In genomic region chr2:165543670-165544016, GRCm38 (mm10) we compare ENCODE assay signal across 31 mouse cellular contexts. TPM values are rescaled to one million over a fixed set of nuclear protein-coding genes. Genes with fewer than 3 reads are reported as not detected.
DNase-seq lines count a peak whose midpoint lies in the region; ATAC-seq and TF ChIP-seq lines count a peak whose summit lies in the region.
"Had no signal": no experiment of that assay in that cellular context is flagged by ENCODE, and none has a peak within 500 bp of the region (broad histone marks: within the 10 kb centered on the region; RNA-seq: fewer than 3 reads in every experiment).

No protein-coding gene starts in this region.

- no peak overlapping the region for H3K4me3 ChIP-seq in hindbrain, embryonic 10.5 days
- H3K4me3 ChIP-seq in hindbrain, postnatal 0 days (ENCODE audit: low read length), result no peak overlapping the region
- H3K4me3 ChIP-seq in midbrain, embryonic 15.5 days, result no peak overlapping the region
- H3K4me3 ChIP-seq in midbrain, embryonic 11.5 days (ENCODE audit: low read depth, low read length), result no peak overlapping the region
- no peak overlapping the region for H3K4me3 ChIP-seq in forebrain, embryonic 15.5 days
- H3K4me3 ChIP-seq in neural tube, embryonic 14.5 days (ENCODE audit: low read depth, low read length), result no peak overlapping the region
- H3K4me3 ChIP-seq: embryonic facial prominence, embryonic 13.5 days; limb, embryonic 10.5 days; limb, embryonic 15.5 days; liver, embryonic 13.5 days; megakaryocyte, embryonic 14.5 days; myocyte; stomach, embryonic 15.5 days had no signal

- no peak overlapping the region for H3K4me2 ChIP-seq in hindbrain, postnatal 0 days (ENCODE audit: low read depth, low read length)
- H3K4me2 ChIP-seq in midbrain, embryonic 15.5 days, result no peak overlapping the region
- no peak overlapping the region for H3K4me2 ChIP-seq in midbrain, embryonic 11.5 days
- H3K4me2 ChIP-seq in forebrain, embryonic 15.5 days (replicated peaks), result peak overlapping the region; percentile 17; the same call in 1 of the 2 replicates
- no peak overlapping the region for H3K4me2 ChIP-seq in neural tube, embryonic 14.5 days (ENCODE audit: low read depth, low read length)
- H3K4me2 ChIP-seq: embryonic facial prominence, embryonic 13.5 days; limb, embryonic 15.5 days; liver, embryonic 13.5 days; stomach, embryonic 15.5 days had no signal

- H3K9ac ChIP-seq in hindbrain, postnatal 0 days (replicated peaks; ENCODE audit: low read length), result no peak overlapping the region
- H3K9ac ChIP-seq in midbrain, embryonic 15.5 days, result no peak overlapping the region
- H3K9ac ChIP-seq in midbrain, embryonic 11.5 days (ENCODE audit: low read length), result no peak overlapping the region
- H3K9ac ChIP-seq in forebrain, embryonic 15.5 days (replicated peaks), result no peak overlapping the region
- no peak overlapping the region for H3K9ac ChIP-seq in neural tube, embryonic 14.5 days (replicated peaks; ENCODE audit: low read depth, low read length)
- H3K9ac ChIP-seq: embryonic facial prominence, embryonic 13.5 days; limb, embryonic 15.5 days; liver, embryonic 13.5 days; stomach, embryonic 15.5 days had no signal

- WGBS in hindbrain, embryonic 10.5 days, result 90% methylated on average over 10 of the region's 10 CpGs
- 74% methylated on average over 10 of the region's 10 CpGs for WGBS in hindbrain, postnatal 0 days
- 68% methylated on average over 10 of the region's 10 CpGs for WGBS in midbrain, embryonic 15.5 days
- WGBS in midbrain, embryonic 11.5 days, result 78% methylated on average over 10 of the region's 10 CpGs
- 15% methylated on average over 10 of the region's 10 CpGs for WGBS in forebrain, embryonic 15.5 days
- whole genome bisulfite sequencing in neural tube, embryonic 14.5 days, result 75% methylated on average over 10 of the region's 10 CpGs

- no peak for TF ChIP-seq CTCF in hindbrain, postnatal 0 days (IDR thresholded peaks at IDR 0.05; ENCODE audit: low read depth)

- no peaks in the 10 kb centered on the region for H3K36me3 ChIP-seq in hindbrain, embryonic 10.5 days
- H3K36me3 ChIP-seq in hindbrain, postnatal 0 days (ENCODE audit: insufficient read depth, low read length), result no peaks in the 10 kb centered on the region
- no peaks in the 10 kb centered on the region for H3K36me3 ChIP-seq in midbrain, embryonic 15.5 days (replicated peaks)
- no peaks in the 10 kb centered on the region for H3K36me3 ChIP-seq in midbrain, embryonic 11.5 days (ENCODE audit: control insufficient read depth, insufficient read depth, low read length)
- H3K36me3 ChIP-seq in forebrain, embryonic 15.5 days, result no peaks in the 10 kb centered on the region
- no peaks in the 10 kb centered on the region for H3K36me3 ChIP-seq in neural tube, embryonic 14.5 days (ENCODE audit: control insufficient read depth, insufficient read depth, low read length)
- H3K36me3 ChIP-seq: embryonic facial prominence, embryonic 13.5 days; limb, embryonic 10.5 days; limb, embryonic 15.5 days; liver, embryonic 13.5 days; stomach, embryonic 15.5 days had no signal

- peak overlapping the region; percentile 2; the same call in 1 of the 2 replicates for H3K27ac ChIP-seq in hindbrain, embryonic 10.5 days
- no peak overlapping the region for H3K27ac ChIP-seq in hindbrain, postnatal 0 days
- H3K27ac ChIP-seq in midbrain, embryonic 15.5 days, result 0 out of 2 replicates have a peak overlapping the region, but pooled peaks have one; percentile 34
- no peak overlapping the region for H3K27ac ChIP-seq in midbrain, embryonic 11.5 days (ENCODE audit: low read depth, low read length)
- H3K27ac ChIP-seq in forebrain, embryonic 15.5 days (replicated peaks), result peak overlapping the region; percentile 62
- peak overlapping the region; percentile 41; the same call in 1 of the 2 replicates for H3K27ac ChIP-seq in neural tube, embryonic 14.5 days (ENCODE audit: low read depth, low read length)
- H3K27ac ChIP-seq: embryonic facial prominence, embryonic 13.5 days; limb, embryonic 10.5 days; limb, embryonic 15.5 days; liver, embryonic 13.5 days; stomach, embryonic 15.5 days had no signal

- H3K9me3 ChIP-seq in hindbrain, embryonic 10.5 days, result no peaks in the 10 kb centered on the region
- H3K9me3 ChIP-seq in hindbrain, postnatal 0 days (ENCODE audit: low read length), result no peaks in the 10 kb centered on the region
- H3K9me3 ChIP-seq in midbrain, embryonic 15.5 days, result no peaks in the 10 kb centered on the region
- H3K9me3 ChIP-seq in midbrain, embryonic 11.5 days (ENCODE audit: control insufficient read depth, low read length), result no peaks in the 10 kb centered on the region
- no peaks in the 10 kb centered on the region for H3K9me3 ChIP-seq in forebrain, embryonic 15.5 days
- H3K9me3 ChIP-seq in neural tube, embryonic 14.5 days (ENCODE audit: control insufficient read depth, low read length), result no peaks in the 10 kb centered on the region
- H3K9me3 ChIP-seq: embryonic facial prominence, embryonic 13.5 days; limb, embryonic 10.5 days; limb, embryonic 15.5 days; liver, embryonic 13.5 days; megakaryocyte, embryonic 14.5 days; stomach, embryonic 15.5 days had no signal

- peaks cover 7% of the 10 kb centered on the region; the same call in 1 of the 2 replicates for H3K27me3 ChIP-seq in hindbrain, embryonic 10.5 days (ENCODE audit: insufficient read depth, poor library complexity, severe bottlenecking)
- H3K27me3 ChIP-seq in hindbrain, postnatal 0 days (ENCODE audit: insufficient read depth, low read length), result no peaks in the 10 kb centered on the region
- no peaks in the 10 kb centered on the region; the same call in 1 of the 2 replicates for H3K27me3 ChIP-seq in midbrain, embryonic 15.5 days (replicated peaks)
- no peaks in the 10 kb centered on the region for H3K27me3 ChIP-seq in midbrain, embryonic 11.5 days (ENCODE audit: control insufficient read depth, insufficient read depth, low read length)
- H3K27me3 ChIP-seq in forebrain, embryonic 15.5 days, result no peaks in the 10 kb centered on the region
- no peaks in the 10 kb centered on the region for H3K27me3 ChIP-seq in neural tube, embryonic 14.5 days (ENCODE audit: control insufficient read depth, insufficient read depth, low read length)
- H3K27me3 ChIP-seq: stomach, embryonic 15.5 days had no signal

- peaks cover 36% of the 10 kb centered on the region for H3K4me1 ChIP-seq in hindbrain, embryonic 10.5 days (replicated peaks)
- H3K4me1 ChIP-seq in hindbrain, postnatal 0 days (ENCODE audit: insufficient read depth, low read length), result no peaks in the 10 kb centered on the region
- peaks cover 10% of the 10 kb centered on the region for H3K4me1 ChIP-seq in midbrain, embryonic 15.5 days
- peaks cover 6% of the 10 kb centered on the region for H3K4me1 ChIP-seq in midbrain, embryonic 11.5 days (ENCODE audit: control insufficient read depth, insufficient read depth, low read length)
- peaks cover 16% of the 10 kb centered on the region for H3K4me1 ChIP-seq in forebrain, embryonic 15.5 days
- H3K4me1 ChIP-seq in neural tube, embryonic 14.5 days (ENCODE audit: control insufficient read depth, insufficient read depth, low read length), result no peaks in the 10 kb centered on the region
- H3K4me1 ChIP-seq: liver, embryonic 13.5 days; stomach, embryonic 15.5 days had no signal

- DNase-seq in hindbrain, embryonic 10.5 days (ENCODE audit: low spot score), result no peak
- no peak for DNase-seq in hindbrain, postnatal 0 days (ENCODE audit: low spot score)
- DNase-seq in midbrain, embryonic 11.5 days (ENCODE audit: low spot score, missing footprints), result no peak
- DNase-seq in frontal cortex, postnatal 36 days (ENCODE audit: low spot score in 2 of 2), result no peak
- DNase-seq in c-Kit-positive CD71-positive TER-119-positive erythroid progenitor cells, embryonic 14.5 days (ENCODE audit: low spot score), result no peak
- DNase-seq: adrenal gland, adult 2 months; adrenal gland, postnatal 36 days; cerebellum, adult 8-10 months; embryo, embryonic 11 days; gastrocnemius, postnatal 14 days; kidney, postnatal 25 days; layer of hippocampus, postnatal 36 days; liver, embryonic 13.5 days; lung, adult 18-20 months; lung, postnatal 4 days; right cerebral cortex, postnatal 25 days; thymus, postnatal 14 days had no signal

- no peak for ATAC-seq in hindbrain, postnatal 0 days
- no peak for ATAC-seq in midbrain, embryonic 15.5 days (replicated peaks)
- no peak for ATAC-seq in midbrain, embryonic 11.5 days (ENCODE audit: low FRiP score)
- ATAC-seq in forebrain, embryonic 15.5 days (replicated peaks), result 0 out of 2 replicates have a peak, but pooled peaks have one; percentile 2
- ATAC-seq in neural tube, embryonic 14.5 days (ENCODE audit: low read depth), result no peak
- ATAC-seq: activated CD4-positive, CD25-positive, alpha-beta regulatory T cell, adult 4 months; intestine, postnatal 0 days; lung, postnatal 0 days had no signal

RNA-seq across cellular contexts. Expression of gene Slc2a10, which starts 40.1 kb away (rescaled TPM):
- 4.2 and 5.0 TPM in 2 replicates for polyA plus RNA-seq in hindbrain, embryonic 10.5 days (2016; fragmentation: Nextera tagmentation; extraction: Ambion mirVana)
- total RNA-seq in hindbrain, postnatal 0 days (2014; rRNA removed), result 4.5 and 4.9 TPM in 2 replicates
- polyA plus RNA-seq in hindbrain, postnatal 0 days (2015; fragmentation: Nextera tagmentation; extraction: Ambion mirVana), result 2.8 and 3.1 TPM in 2 replicates
- polyA plus RNA-seq in midbrain, embryonic 15.5 days (2015; fragmentation: Nextera tagmentation; extraction: Ambion mirVana), result 1.6 and 2.6 TPM in 2 replicates
- 2.8 TPM in 2 replicates for polyA plus RNA-seq in midbrain, embryonic 11.5 days (2014; fragmentation: Nextera tagmentation; extraction: Ambion mirVana)
- polyA plus RNA-seq in forebrain, embryonic 15.5 days (2015; fragmentation: Nextera tagmentation; extraction: Ambion mirVana), result 2.4 and 2.6 TPM in 2 replicates
- polyA plus RNA-seq in neural tube, embryonic 14.5 days (2014; fragmentation: Nextera tagmentation; extraction: Ambion mirVana), result 1.1 and 2.3 TPM in 2 replicates
- total RNA-seq: CH12.LX; neutrophil, adult 5-6 weeks had no signal
- polyA plus RNA-seq: activated CD4-positive, CD25-positive, alpha-beta regulatory T cell, adult 4 months had no signal

RNA-seq across cellular contexts. Expression of gene Trp53rka, which starts 50.5 kb away (rescaled TPM):
- polyA plus RNA-seq in hindbrain, embryonic 10.5 days (2016; fragmentation: Nextera tagmentation; extraction: Ambion mirVana), result 56.9 and 59.5 TPM in 2 replicates
- 39.7 and 41.2 TPM in 2 replicates for total RNA-seq in hindbrain, postnatal 0 days (2014; rRNA removed)
- 35.0 and 35.7 TPM in 2 replicates for polyA plus RNA-seq in hindbrain, postnatal 0 days (2015; fragmentation: Nextera tagmentation; extraction: Ambion mirVana)
- 50.9 and 51.1 TPM in 2 replicates for polyA plus RNA-seq in midbrain, embryonic 15.5 days (2015; fragmentation: Nextera tagmentation; extraction: Ambion mirVana)
- 46.2 and 49.3 TPM in 2 replicates for polyA plus RNA-seq in midbrain, embryonic 11.5 days (2014; fragmentation: Nextera tagmentation; extraction: Ambion mirVana)
- polyA plus RNA-seq in forebrain, embryonic 15.5 days (2015; fragmentation: Nextera tagmentation; extraction: Ambion mirVana), result 47.1 and 48.6 TPM in 2 replicates
- polyA plus RNA-seq in neural tube, embryonic 14.5 days (2014; fragmentation: Nextera tagmentation; extraction: Ambion mirVana), result 36.9 and 39.2 TPM in 2 replicates

RNA-seq across cellular contexts. Expression of gene Eya2, which starts 51.2 kb away (rescaled TPM):
- polyA plus RNA-seq in hindbrain, embryonic 10.5 days (2016; fragmentation: Nextera tagmentation; extraction: Ambion mirVana), result 28.1 and 32.8 TPM in 2 replicates
- total RNA-seq in hindbrain, postnatal 0 days (2014; rRNA removed), result 12.1 and 20.1 TPM in 2 replicates
- 9.9 and 10.0 TPM in 2 replicates for polyA plus RNA-seq in hindbrain, postnatal 0 days (2015; fragmentation: Nextera tagmentation; extraction: Ambion mirVana)
- polyA plus RNA-seq in midbrain, embryonic 15.5 days (2015; fragmentation: Nextera tagmentation; extraction: Ambion mirVana), result 4.6 and 9.0 TPM in 2 replicates
- polyA plus RNA-seq in midbrain, embryonic 11.5 days (2014; fragmentation: Nextera tagmentation; extraction: Ambion mirVana), result 6.9 and 8.3 TPM in 2 replicates
- polyA plus RNA-seq in forebrain, embryonic 15.5 days (2015; fragmentation: Nextera tagmentation; extraction: Ambion mirVana), result 2.8 TPM in 2 replicates
- 4.7 and 6.9 TPM in 2 replicates for polyA plus RNA-seq in neural tube, embryonic 14.5 days (2014; fragmentation: Nextera tagmentation; extraction: Ambion mirVana)
- total RNA-seq: CH12.LX had no signal

Comparison
In these comparisons a context has a peak if more than half of its experiments do, and no peak if none do; other contexts are left out.
1. H3K27ac ChIP-seq: peak in hindbrain, embryonic 10.5 days (single experiment), midbrain, embryonic 15.5 days (single experiment), forebrain, embryonic 15.5 days (single experiment) and neural tube, embryonic 14.5 days (single experiment); none in hindbrain, postnatal 0 days (single experiment) and midbrain, embryonic 11.5 days (single experiment).